Mouse (Mus musculus) frontal cortex, postnatal 25 days (tissue): Measurements from ENCODE around the gene Zbtb7a.
"Not testable (repeated sequence)": the region's sequence is repeated elsewhere in the genome, so short reads cannot be mapped to it uniquely, and the experiment has no call there.

Experiments used
- DNase-seq, 2 experiments: peaks; one replicate each; pipeline ENCODE4 v3.0.0; 2022; ENCODE audit warnings: low spot score in 2 of 2

Gene Zbtb7a

GRCm38 (mm10) chr10:81168521-81169244, 33.7 kb downstream of the Zbtb7a start:
- peak; percentile 62 to 66 for DNase-seq

GRCm38 (mm10) chr10:81169411-81169900, 34.4 kb downstream of the Zbtb7a start:
- not testable (repeated sequence) for DNase-seq

GRCm38 (mm10) chr10:81173132-81173531, 38.1 kb downstream of the Zbtb7a start:
- peak; percentile 66 to 70 for DNase-seq

GRCm38 (mm10) chr10:81174617-81175344, 39.8 kb downstream of the Zbtb7a start:
- peak; percentile 81 to 84 for DNase-seq

GRCm38 (mm10) chr10:81175345-81175701, 40.3 kb downstream of the Zbtb7a start:
- DNase-seq, result not testable (repeated sequence)

GRCm38 (mm10) chr10:81175936-81176465, 41.0 kb downstream of the Zbtb7a start:
- DNase-seq, result no peak

- peak; percentile 99 for DNase-seq
Observed at GRCm38 (mm10) chr10:81176466-81177271, 41.6 kb downstream of the Zbtb7a start, which contains the start of gene Eef2. Gene Eef2 (plus strand): TSS chr10:81176631.

GRCm38 (mm10) chr10:81177491-81177925, 42.5 kb downstream of the Zbtb7a start:
- peak in 1 of 2 experiments; percentile 40 for DNase-seq

GRCm38 (mm10) chr10:81177958-81178712, 43.1 kb downstream of the Zbtb7a start:
- no peak for DNase-seq

GRCm38 (mm10) chr10:81178927-81179326, 43.9 kb downstream of the Zbtb7a start:
- DNase-seq, result no peak

- DNase-seq, result no peak
Observed at GRCm38 (mm10) chr10:81179451-81180342, 44.7 kb downstream of the Zbtb7a start.

- DNase-seq, result no peak
Observed at GRCm38 (mm10) chr10:81180946-81181345, 45.9 kb downstream of the Zbtb7a start.

GRCm38 (mm10) chr10:81181860-81182259, 46.8 kb downstream of the Zbtb7a start:
- DNase-seq, result not testable (repeated sequence)

- DNase-seq, result peak; percentile 93 to 98
Observed at GRCm38 (mm10) chr10:81182336-81183333, 47.6 kb downstream of the Zbtb7a start, which contains the start of gene Dapk3. Gene Dapk3 (plus strand): TSS chr10:81183005.

- no peak for DNase-seq
Observed at GRCm38 (mm10) chr10:81183805-81184204, 48.8 kb downstream of the Zbtb7a start, which contains the start of gene 4930442H23Rik. Gene 4930442H23Rik (minus strand): TSS chr10:81183849.

- no peak for DNase-seq
Observed at GRCm38 (mm10) chr10:81184765-81185164, 49.7 kb downstream of the Zbtb7a start.

- no peak for DNase-seq
Observed at GRCm38 (mm10) chr10:81187161-81187560, 52.1 kb downstream of the Zbtb7a start.

- DNase-seq, result no peak
Observed at GRCm38 (mm10) chr10:81189821-81190220, 54.8 kb downstream of the Zbtb7a start.
